Mouse (Mus musculus): ENCODE results near the gene Fmnl2. TPM values are rescaled to one million over a fixed set of nuclear protein-coding genes. Genes with fewer than 3 reads are reported as not detected.
A peak's percentile ranks its signal among the peaks of the same experiment; 100 is the strongest.

Fmnl2 gene
- polyA plus RNA-seq, 1 experiment from 2014 or later, result 3.0 TPM

DNA sequence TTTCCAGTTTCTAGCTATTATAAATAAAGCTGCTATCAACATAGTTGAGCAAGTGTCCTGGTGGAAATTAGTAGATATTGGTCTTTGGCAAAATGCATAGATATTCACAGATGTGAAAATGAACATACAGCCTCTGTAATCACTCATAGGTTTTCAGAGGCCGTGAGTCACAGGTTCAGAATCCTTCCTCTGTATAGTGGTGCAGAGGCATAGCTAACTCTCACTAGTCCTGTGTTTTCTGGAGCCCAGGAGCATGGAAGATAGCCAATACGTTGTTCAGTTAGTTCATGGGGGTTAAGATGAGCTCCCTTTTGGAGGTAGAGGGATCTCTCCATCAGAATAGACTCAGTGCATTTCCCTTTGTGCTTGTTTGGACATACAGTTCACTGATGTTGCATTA lies 25.7 kb downstream of the Fmnl2 start:
- Histone ChIP-seq H3K4me2 (replicated peaks; ENCODE audit: low read depth) (no peak overlapping the region), H3K9me3 (ENCODE audit: control insufficient read depth, low read length) (no peaks in the 10 kb centered on the region)

GRCm38 (mm10) chr2:52884082-52884481 lies 26.4 kb downstream of the Fmnl2 start:
- Histone ChIP-seq H3K4me2 (replicated peaks; ENCODE audit: low read depth) (no peak overlapping the region), H3K9me3 (ENCODE audit: control insufficient read depth, low read length) (no peaks in the 10 kb centered on the region), H3K9ac (ENCODE audit: low read length) (no peak overlapping the region), H3K4me1 (replicated peaks; ENCODE audit: control insufficient read depth, insufficient read depth) (no peaks in the 10 kb centered on the region), H3K27me3 (ENCODE audit: control insufficient read depth, insufficient read depth, low read length) (no peaks in the 10 kb centered on the region), H3K36me3 (ENCODE audit: control insufficient read depth, insufficient read depth, low read length) (no peaks in the 10 kb centered on the region), H3K27ac (replicated peaks) (no peak overlapping the region), H3K4me3 (ENCODE audit: low read depth, low read length) (no peak overlapping the region)
- no peak for TF ChIP-seq CTCF (IDR thresholded peaks at IDR 0.05; ENCODE audit: low read depth)
- TF ChIP-seq EP300 (optimal IDR thresholded peaks at IDR 0.05), result no peak
- 49% methylated on average over 4 of the region's 4 CpGs for WGBS
- ATAC-seq (ENCODE audit: low FRiP score, low TSS enrichment) (no peak), DNase-seq (ENCODE audit: low spot score) (no peak)

More for the DNA sequence above, 25.7 kb downstream of the Fmnl2 start:
- TF ChIP-seq EP300 (optimal IDR thresholded peaks at IDR 0.05), result no peak
- no peak for TF ChIP-seq CTCF (IDR thresholded peaks at IDR 0.05; ENCODE audit: low read depth)
- Histone ChIP-seq H3K9ac (ENCODE audit: low read length) (no peak overlapping the region), H3K27me3 (ENCODE audit: control insufficient read depth, insufficient read depth, low read length) (no peaks in the 10 kb centered on the region), H3K36me3 (ENCODE audit: control insufficient read depth, insufficient read depth, low read length) (no peaks in the 10 kb centered on the region), H3K4me3 (ENCODE audit: low read depth, low read length) (no peak overlapping the region), H3K27ac (replicated peaks) (no peak overlapping the region), H3K4me1 (replicated peaks; ENCODE audit: control insufficient read depth, insufficient read depth) (no peaks in the 10 kb centered on the region)
- DNase-seq (ENCODE audit: low spot score) (no peak), ATAC-seq (ENCODE audit: low FRiP score, low TSS enrichment) (no peak)
- 78% methylated on average over 2 of the region's 2 CpGs for WGBS

GRCm38 (mm10) chr2:52885071-52885470 lies 27.4 kb downstream of the Fmnl2 start:
- Histone ChIP-seq H3K4me2 (replicated peaks; ENCODE audit: low read depth) (no peak overlapping the region), H3K9ac (ENCODE audit: low read length) (no peak overlapping the region), H3K27ac (replicated peaks) (no peak overlapping the region), H3K9me3 (ENCODE audit: control insufficient read depth, low read length) (no peaks in the 10 kb centered on the region), H3K27me3 (ENCODE audit: control insufficient read depth, insufficient read depth, low read length) (no peaks in the 10 kb centered on the region), H3K4me1 (replicated peaks; ENCODE audit: control insufficient read depth, insufficient read depth) (no peaks in the 10 kb centered on the region), H3K4me3 (ENCODE audit: low read depth, low read length) (no peak overlapping the region), H3K36me3 (ENCODE audit: control insufficient read depth, insufficient read depth, low read length) (no peaks in the 10 kb centered on the region)
- DNase-seq (ENCODE audit: low spot score) (no peak), ATAC-seq (ENCODE audit: low FRiP score, low TSS enrichment) (peak; percentile 77)
- TF ChIP-seq EP300 (optimal IDR thresholded peaks at IDR 0.05) (no peak), CTCF (IDR thresholded peaks at IDR 0.05; ENCODE audit: low read depth) (no peak)
- 52% methylated on average over 3 of the region's 3 CpGs for WGBS

- WGBS, result 49% methylated on average over 2 of the region's 2 CpGs
- Histone ChIP-seq H3K4me3 (ENCODE audit: low read depth, low read length) (no peak overlapping the region), H3K9me3 (ENCODE audit: control insufficient read depth, low read length) (no peaks in the 10 kb centered on the region), H3K4me2 (replicated peaks; ENCODE audit: low read depth) (no peak overlapping the region), H3K9ac (ENCODE audit: low read length) (no peak overlapping the region), H3K4me1 (replicated peaks; ENCODE audit: control insufficient read depth, insufficient read depth) (no peaks in the 10 kb centered on the region), H3K36me3 (ENCODE audit: control insufficient read depth, insufficient read depth, low read length) (no peaks in the 10 kb centered on the region), H3K27me3 (ENCODE audit: control insufficient read depth, insufficient read depth, low read length) (no peaks in the 10 kb centered on the region), H3K27ac (replicated peaks) (no peak overlapping the region)
- ATAC-seq (ENCODE audit: low FRiP score, low TSS enrichment) (no peak), DNase-seq (ENCODE audit: low spot score) (no peak)
- no peak for TF ChIP-seq EP300 (optimal IDR thresholded peaks at IDR 0.05)
- TF ChIP-seq CTCF (IDR thresholded peaks at IDR 0.05; ENCODE audit: low read depth), result no peak
These were observed 29.6 kb downstream of the Fmnl2 start for GRCm38 (mm10) chr2:52887281-52887680.

DNA sequence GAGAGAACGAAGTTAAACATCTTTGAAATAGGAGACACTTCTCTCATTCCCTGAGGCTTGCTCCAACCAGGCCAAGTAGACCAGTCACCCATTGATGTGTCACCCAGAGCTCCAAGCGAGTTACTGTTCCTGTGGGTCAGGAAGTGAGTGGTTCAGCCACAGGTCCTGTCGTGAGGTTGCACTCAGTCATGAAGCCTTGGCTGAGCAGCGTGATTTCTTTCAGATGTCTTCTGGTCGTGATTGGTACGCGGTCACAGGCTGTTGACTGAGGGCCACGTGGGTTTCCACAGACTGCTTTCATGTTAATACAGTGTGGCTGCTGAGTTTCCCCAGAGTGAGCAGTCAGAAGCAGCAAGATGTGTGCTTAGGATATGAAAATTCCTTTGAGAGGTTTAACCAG lies 33.5 kb downstream of the Fmnl2 start:
- TF ChIP-seq CTCF (IDR thresholded peaks at IDR 0.05; ENCODE audit: low read depth), result no peak
- no peak for TF ChIP-seq EP300 (optimal IDR thresholded peaks at IDR 0.05)
- DNase-seq (ENCODE audit: low spot score) (peak; percentile 25), ATAC-seq (ENCODE audit: low FRiP score, low TSS enrichment) (peak; percentile 62; the same call in 1 of the 2 replicates)
- no peak overlapping the region for H3K4me3 ChIP-seq (ENCODE audit: low read depth, low read length)
- H3K27ac ChIP-seq (replicated peaks), result no peak overlapping the region
- H3K9ac ChIP-seq (ENCODE audit: low read length), result no peak overlapping the region
- H3K9me3 ChIP-seq (ENCODE audit: control insufficient read depth, low read length), result no peaks in the 10 kb centered on the region
- H3K4me2 ChIP-seq (replicated peaks; ENCODE audit: low read depth), result no peak overlapping the region
- 65% methylated on average over 8 of the region's 8 CpGs for WGBS
- H3K27me3 ChIP-seq (ENCODE audit: control insufficient read depth, insufficient read depth, low read length), result no peaks in the 10 kb centered on the region
- H3K4me1 ChIP-seq (replicated peaks; ENCODE audit: control insufficient read depth, insufficient read depth), result no peaks in the 10 kb centered on the region
- no peaks in the 10 kb centered on the region for H3K36me3 ChIP-seq (ENCODE audit: control insufficient read depth, insufficient read depth, low read length)

- Histone ChIP-seq H3K4me1 (replicated peaks; ENCODE audit: control insufficient read depth, insufficient read depth) (no peaks in the 10 kb centered on the region), H3K4me3 (ENCODE audit: low read depth, low read length) (no peak overlapping the region), H3K36me3 (ENCODE audit: control insufficient read depth, insufficient read depth, low read length) (no peaks in the 10 kb centered on the region), H3K27ac (replicated peaks) (no peak overlapping the region), H3K4me2 (replicated peaks; ENCODE audit: low read depth) (no peak overlapping the region), H3K9me3 (ENCODE audit: control insufficient read depth, low read length) (no peaks in the 10 kb centered on the region), H3K9ac (ENCODE audit: low read length) (no peak overlapping the region), H3K27me3 (ENCODE audit: control insufficient read depth, insufficient read depth, low read length) (no peaks in the 10 kb centered on the region)
- no peak for TF ChIP-seq CTCF (IDR thresholded peaks at IDR 0.05; ENCODE audit: low read depth)
- TF ChIP-seq EP300 (optimal IDR thresholded peaks at IDR 0.05), result no peak
- 89% methylated on average over 2 of the region's 2 CpGs for WGBS
- DNase-seq (ENCODE audit: low spot score) (no peak), ATAC-seq (ENCODE audit: low FRiP score, low TSS enrichment) (peak; percentile 67; the same call in 1 of the 2 replicates)
These were observed 34.1 kb downstream of the Fmnl2 start for GRCm38 (mm10) chr2:52891744-52892143.
